Mouse (Mus musculus): ENCODE results near the gene Ttll10.

Ttll10 gene

GRCm38 (mm10) chr4:156067256-156067949 is 8.2 kb upstream of the Ttll10 start:
- in situ Hi-C loops (cut with MboI; ENCODE audit: low sequenced_read_pairs): no loop called here

DNA sequence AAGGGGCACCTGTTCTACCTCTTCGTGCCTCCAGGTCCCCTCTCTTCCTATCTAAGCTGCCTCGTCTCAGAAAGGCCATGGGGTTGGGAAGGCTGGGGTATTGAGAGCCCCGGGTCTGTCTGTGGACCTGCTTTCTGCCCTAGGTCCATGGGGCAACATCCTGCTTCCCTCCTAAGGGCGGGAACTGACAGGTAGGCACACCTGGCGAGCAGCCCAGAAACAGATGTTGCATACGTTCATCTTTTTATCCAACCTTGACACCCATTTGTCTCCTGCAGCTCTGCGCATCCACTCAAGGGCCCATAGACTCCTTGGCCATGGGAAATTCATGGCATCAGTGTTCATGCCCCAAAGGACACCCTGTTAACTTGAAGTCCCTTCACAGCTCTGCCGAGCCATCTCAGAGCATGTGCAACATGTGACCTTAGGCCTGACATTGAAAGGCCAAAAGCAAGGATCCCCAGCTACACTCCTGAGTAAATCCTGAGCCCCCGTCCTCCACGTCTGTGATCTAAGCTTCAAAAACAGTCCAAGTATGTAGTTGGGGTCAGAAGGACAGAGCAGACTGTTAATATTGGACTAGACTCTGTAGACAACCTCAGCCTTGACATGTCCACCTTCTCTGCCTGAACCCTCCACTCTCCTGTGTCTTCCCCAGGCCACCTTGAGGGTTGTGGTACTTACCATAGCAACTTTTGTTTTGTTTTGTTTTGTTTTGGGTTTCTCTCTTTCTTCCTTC is 6.1 kb upstream of the Ttll10 start:
- in situ Hi-C loops (cut with MboI; ENCODE audit: low sequenced_read_pairs): no loop called here

- in situ Hi-C loops (cut with MboI; ENCODE audit: low sequenced_read_pairs): no loop called here
Measured at GRCm38 (mm10) chr4:156064510-156064897, 5.3 kb upstream of the Ttll10 start.

- in situ Hi-C loops (cut with MboI; ENCODE audit: low sequenced_read_pairs): no loop called here
Measured at GRCm38 (mm10) chr4:156063861-156064509, 4.8 kb upstream of the Ttll10 start.

GRCm38 (mm10) chr4:156059713-156060112 is 499 bp upstream of the Ttll10 start:
- in situ Hi-C loops (cut with MboI; ENCODE audit: low sequenced_read_pairs): no loop called here

- in situ Hi-C loops (cut with MboI; ENCODE audit: low sequenced_read_pairs): no loop called here
Measured at GRCm38 (mm10) chr4:156058826-156059225, 388 bp downstream of the Ttll10 start.

GRCm38 (mm10) chr4:156057702-156058101 is 1.5 kb downstream of the Ttll10 start:
- in situ Hi-C loops (cut with MboI; ENCODE audit: low sequenced_read_pairs): no loop called here

DNA sequence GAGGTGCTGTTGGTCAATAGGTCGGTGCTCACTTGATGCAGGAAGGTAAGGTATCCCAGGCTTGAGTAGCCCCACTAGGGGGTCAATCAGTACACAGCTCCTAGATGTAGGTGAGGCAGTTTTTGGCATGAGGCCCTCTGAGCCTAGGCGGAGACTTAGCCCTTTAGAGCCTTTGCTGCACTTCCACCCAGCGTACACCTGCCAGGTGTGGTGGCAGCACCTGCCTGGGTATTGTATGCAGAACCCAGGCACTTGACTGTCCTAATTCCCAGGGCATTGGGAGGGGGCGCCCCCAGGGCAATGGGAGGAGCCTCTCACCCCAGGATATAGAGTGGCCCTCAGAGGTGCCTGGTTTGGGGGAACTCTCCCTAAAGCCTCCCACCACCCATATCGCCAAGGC is 4.0 kb downstream of the Ttll10 start:
- in situ Hi-C loops (cut with MboI; ENCODE audit: low sequenced_read_pairs): no loop called here

GRCm38 (mm10) chr4:156054606-156055005 is 4.6 kb downstream of the Ttll10 start:
- in situ Hi-C loops (cut with MboI; ENCODE audit: low sequenced_read_pairs): no loop called here

- in situ Hi-C loops (cut with MboI; ENCODE audit: low sequenced_read_pairs): no loop called here
Measured at GRCm38 (mm10) chr4:156054130-156054529, 5.1 kb downstream of the Ttll10 start.

DNA sequence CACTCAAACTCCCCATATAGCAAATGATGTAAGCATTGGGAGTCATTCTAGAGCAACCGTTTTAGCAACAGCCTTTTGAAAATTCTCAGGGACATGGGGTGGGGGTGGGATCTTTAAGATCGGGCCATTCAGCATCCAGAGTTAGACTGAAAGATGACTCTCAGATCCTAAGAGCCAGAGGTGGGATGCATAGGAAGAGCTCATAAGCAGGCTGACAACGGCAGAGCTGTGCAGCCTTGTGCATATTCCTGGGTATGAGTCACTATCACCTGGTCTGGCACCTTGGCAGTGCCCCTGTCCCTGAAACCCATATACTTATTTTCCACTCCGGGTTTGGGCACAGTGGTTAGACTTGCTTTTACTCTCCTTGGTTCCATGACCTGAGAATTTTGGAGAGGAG is 6.1 kb downstream of the Ttll10 start:
- in situ Hi-C loops (cut with MboI; ENCODE audit: low sequenced_read_pairs): no loop called here

GRCm38 (mm10) chr4:156050391-156050980 is 8.7 kb downstream of the Ttll10 start:
- in situ Hi-C loops (cut with MboI; ENCODE audit: low sequenced_read_pairs): no loop called here

- in situ Hi-C loops (cut with MboI; ENCODE audit: low sequenced_read_pairs): no loop called here
Measured at GRCm38 (mm10) chr4:156049779-156050178, 9.4 kb downstream of the Ttll10 start.

DNA sequence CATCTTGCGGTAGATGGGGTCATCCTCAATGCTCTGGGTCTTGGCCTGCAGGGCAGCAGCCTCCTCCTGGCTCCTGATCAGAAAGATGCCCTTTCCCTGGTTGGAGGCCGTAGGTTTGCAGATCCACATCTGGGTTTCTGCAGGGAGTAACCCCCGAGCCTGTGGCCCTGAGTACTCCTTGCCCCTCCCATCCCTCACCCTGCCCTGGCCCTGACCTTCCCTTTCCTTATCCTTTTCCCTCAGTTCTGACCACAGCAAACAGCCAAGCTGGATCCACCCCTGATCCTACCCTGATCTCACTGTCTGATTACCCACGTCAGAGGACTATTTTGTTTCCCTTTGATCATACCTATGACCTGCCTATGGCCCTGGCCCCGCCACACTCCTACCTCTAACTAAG is 14.5 kb downstream of the Ttll10 start:
- in situ Hi-C loops (cut with MboI; ENCODE audit: low sequenced_read_pairs): no loop called here

DNA sequence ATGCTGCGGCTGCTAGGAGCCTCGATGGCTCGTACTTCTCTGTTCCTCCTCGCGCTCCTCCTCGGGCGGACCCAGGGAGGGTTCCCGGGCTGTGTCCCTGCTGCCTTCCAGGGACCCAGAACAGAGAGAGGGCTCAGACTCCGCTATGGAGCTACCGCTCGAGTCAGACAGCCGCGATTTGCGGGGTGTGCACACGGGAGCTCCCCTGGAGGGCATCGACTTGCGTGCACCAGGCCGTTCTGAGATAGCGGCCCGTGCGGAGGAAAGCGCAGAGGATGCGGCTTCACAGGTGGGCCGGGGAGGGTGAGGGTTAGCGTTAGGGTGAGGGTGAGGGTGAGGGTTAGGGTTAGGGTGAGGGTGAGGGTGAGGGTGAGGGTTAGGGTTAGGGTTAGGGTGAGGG is 24.3 kb downstream of the Ttll10 start:
- in situ Hi-C loops (cut with MboI; ENCODE audit: low sequenced_read_pairs): loop anchor here (10.0 kb wide), 1 partner anchor 70 kb away; the partner anchor contains the start of gene 9430015G10Rik

DNA sequence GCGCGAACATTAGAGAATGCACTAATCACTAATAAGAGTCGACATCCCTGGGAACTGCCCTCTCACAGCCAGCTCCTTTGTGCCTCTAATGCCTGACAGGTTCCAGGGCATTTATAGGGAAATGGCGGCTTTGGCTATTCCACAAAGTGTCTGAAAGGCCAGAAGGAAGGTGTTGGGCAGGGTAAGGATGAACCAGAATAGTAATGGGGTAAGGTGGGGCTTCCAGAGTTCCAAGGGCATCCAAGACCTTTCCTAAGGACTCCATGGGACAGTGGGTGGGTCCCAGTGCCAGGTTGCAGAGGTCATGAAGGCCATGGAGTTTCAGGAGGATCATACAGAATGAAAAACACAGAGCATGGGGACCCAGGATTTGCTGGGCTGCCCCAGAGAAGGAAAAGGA is 24.9 kb downstream of the Ttll10 start:
- in situ Hi-C loops (cut with MboI; ENCODE audit: low sequenced_read_pairs): loop anchor here (10.0 kb wide), 1 partner anchor 70 kb away; the partner anchor contains the start of gene 9430015G10Rik

GRCm38 (mm10) chr4:156033476-156034119 is 25.6 kb downstream of the Ttll10 start:
- in situ Hi-C loops (cut with MboI; ENCODE audit: low sequenced_read_pairs): loop anchor here (10.0 kb wide), 1 partner anchor 71 kb away; the partner anchor contains the start of gene 9430015G10Rik

DNA sequence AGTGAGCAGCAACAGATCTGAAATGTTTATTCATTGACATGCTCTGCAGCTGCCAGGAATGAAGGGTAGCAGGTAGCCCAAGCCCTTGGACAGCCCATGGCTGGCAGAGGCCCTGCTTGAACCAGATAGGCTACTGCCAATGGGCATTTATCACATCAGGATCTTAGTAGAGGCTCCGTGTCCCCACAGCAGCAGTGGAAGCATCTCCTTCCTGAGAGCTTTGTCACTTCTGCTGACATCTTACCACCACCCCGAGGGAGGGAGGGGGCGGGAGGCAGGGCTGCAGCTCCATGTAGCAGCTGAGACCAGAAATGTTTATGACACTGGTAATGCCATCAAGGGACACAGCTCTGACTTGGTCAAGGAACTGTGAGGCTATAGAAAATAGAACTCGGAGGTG is 26.4 kb downstream of the Ttll10 start:
- in situ Hi-C loops (cut with MboI; ENCODE audit: low sequenced_read_pairs): loop anchor here (10.0 kb wide), 1 partner anchor 72 kb away; the partner anchor contains the start of gene 9430015G10Rik

- in situ Hi-C loops (cut with MboI; ENCODE audit: low sequenced_read_pairs): loop anchor here (10.0 kb wide), 1 partner anchor 73 kb away; the partner anchor contains the start of gene 9430015G10Rik
Measured at GRCm38 (mm10) chr4:156031593-156032391, 27.4 kb downstream of the Ttll10 start.

- in situ Hi-C loops (cut with MboI; ENCODE audit: low sequenced_read_pairs): loop anchor here (10.0 kb wide), 1 partner anchor 74 kb away; the partner anchor contains the start of gene 9430015G10Rik
Measured at GRCm38 (mm10) chr4:156031255-156031592, 28.0 kb downstream of the Ttll10 start.

All from CH12F3 (cell line).